Mouse (Mus musculus) midbrain, postnatal 0 days (tissue): Measurements from ENCODE around the gene Gramd2. TPM values are rescaled to one million over a fixed set of nuclear protein-coding genes. Genes with fewer than 3 reads are reported as not detected.

Experiments
- ATAC-seq: fragments of 200-750 bp; cut with Nextera tagmentation; 2 replicates; pipeline ENCODE4 v1.8.0; 2017; ENCODE audit warnings: moderate number of reproducible peaks, mild to moderate bottlenecking, moderate TSS enrichment, moderate library complexity; ENCODE audit not compliant: low FRiP score
- DNase-seq: peaks from one replicate; pipeline ENCODE4 v3.0.0-alpha.2; 2015; ENCODE audit warnings: low spot score
- H3K27ac ChIP-seq: fragments of 300-500 bp; sonication (generic); 2 replicates; pipeline ENCODE4 v1.5.1; 2014; ENCODE audit warnings: low read depth, mild to moderate bottlenecking, low read length, mixed read lengths
- H3K27me3 ChIP-seq: fragments of 300-500 bp; sonication (generic); 2 replicates; pipeline ENCODE4 v1.6.1; 2014; ENCODE audit warnings: low read length, control low read depth, mixed read lengths; ENCODE audit not compliant: insufficient read depth
- H3K36me3 ChIP-seq: fragments of 300-500 bp; sonication (generic); 2 replicates; pipeline ENCODE4 v1.6.1; 2014; ENCODE audit warnings: low read length, control low read depth, mixed read lengths; ENCODE audit not compliant: insufficient read depth
- H3K4me1 ChIP-seq: fragments of 300-500 bp; sonication (generic); 2 replicates; pipeline ENCODE4 v1.6.1; 2014; ENCODE audit warnings: mild to moderate bottlenecking, control low read depth, antibody characterized with exemption, low read length, mixed read lengths; ENCODE audit not compliant: insufficient read depth
- H3K4me2 ChIP-seq: fragments of 300-500 bp; sonication (generic); 2 replicates; pipeline ENCODE4 v1.6.1; 2014; ENCODE audit warnings: low read depth, mild to moderate bottlenecking, low read length, mixed read lengths; ENCODE audit not compliant: poor library complexity, severe bottlenecking
- H3K4me3 ChIP-seq: fragments of 300-500 bp; sonication (generic); 2 replicates; pipeline ENCODE4 v1.5.1; 2014; ENCODE audit warnings: low read depth, mild to moderate bottlenecking, low read length, moderate library complexity
- H3K9ac ChIP-seq: fragments of 300-500 bp; sonication (generic); replicated peaks from 2 replicates; pipeline ENCODE4 v1.6.1; 2014; ENCODE audit warnings: mild to moderate bottlenecking, low read length, moderate library complexity, mixed read lengths; ENCODE audit not compliant: poor library complexity, severe bottlenecking
- H3K9me3 ChIP-seq: fragments of 300-500 bp; sonication (generic); 2 replicates; pipeline ENCODE4 v1.6.1; 2016; ENCODE audit warnings: low read length, control low read depth
- CTCF ChIP-seq: IDR thresholded peaks from 2 replicates; pipeline ENCODE4 v1.5.1; 2016; ENCODE audit warnings: antibody characterized with exemption, mild to moderate bottlenecking
- WGBS: fragments of 180-500 bp; shearing (Covaris S2); extraction: QIAGEN DNeasy Blood & Tissue Kit; methylation state at CpG from one replicate; pipeline ENCODE4 v1.1.7; 2014; 5-methylcytosine and 5-hydroxymethylcytosine counted together
- polyA plus RNA-seq: library from polyadenylated mRNA; unstranded; fragments of >200 nt; fragmentation: Nextera tagmentation; extraction: Ambion mirVana; gene quantifications from 2 replicates; pipeline ENCODE4 v1.2.1, GENCODE M21; 2015
- total RNA-seq: library from RNA; depleted of rRNA; stranded (reverse); fragments of >200 nt; gene quantifications from 2 replicates; pipeline ENCODE4 v1.2.3, GENCODE M21; 2014

Gramd2 gene
- total and polyA plus RNA-seq, 2 experiments from 2014 or later, result 5.2 to 12.1 TPM

- Histone ChIP-seq H3K9ac (0 out of 2 replicates have a peak overlapping the region, but pooled peaks have one; percentile 24), H3K9me3 (no peaks in the 10 kb centered on the region), H3K4me1 (peaks cover 7% of the 10 kb centered on the region), H3K4me3 (peak overlapping the region; percentile 31), H3K27me3 (no peaks in the 10 kb centered on the region), H3K36me3 (no peaks in the 10 kb centered on the region), H3K4me2 (peak overlapping the region; percentile 56), H3K27ac (no peak overlapping the region)
- no peak for TF ChIP-seq CTCF
- WGBS, result 5% methylated on average over 23 of the region's 23 CpGs
- ATAC-seq, result peak; percentile 85
- peak; percentile 86 for DNase-seq
These were observed 11.7 kb downstream of the Gramd2 start for GRCm38 (mm10) chr9:59691635-59692094.

GRCm38 (mm10) chr9:59692145-59692544, 12.2 kb downstream of the Gramd2 start:
- Histone ChIP-seq H3K4me1 (peaks cover 7% of the 10 kb centered on the region), H3K36me3 (no peaks in the 10 kb centered on the region), H3K27me3 (no peaks in the 10 kb centered on the region), H3K4me2 (peak overlapping the region; percentile 56), H3K9ac (no peak overlapping the region), H3K27ac (no peak overlapping the region), H3K9me3 (no peaks in the 10 kb centered on the region), H3K4me3 (peak overlapping the region; percentile 31; the same call in 1 of the 2 replicates)
- DNase-seq (peak; percentile 68), ATAC-seq (peak; percentile 76)
- 37% methylated on average over 9 of the region's 9 CpGs for WGBS
- no peak for TF ChIP-seq CTCF

GRCm38 (mm10) chr9:59694571-59695450, 14.9 kb downstream of the Gramd2 start:
- no peaks in the 10 kb centered on the region for H3K9me3 ChIP-seq
- H3K27me3 ChIP-seq, result no peaks in the 10 kb centered on the region
- H3K4me3 ChIP-seq, result no peak overlapping the region
- DNase-seq (no peak), ATAC-seq (no peak)
- H3K36me3 ChIP-seq, result no peaks in the 10 kb centered on the region
- H3K4me2 ChIP-seq, result no peak overlapping the region
- H3K9ac ChIP-seq, result no peak overlapping the region
- H3K27ac ChIP-seq, result no peak overlapping the region
- peaks cover 7% of the 10 kb centered on the region for H3K4me1 ChIP-seq
- WGBS, result 70% methylated on average over 16 of the region's 16 CpGs
- no peak for TF ChIP-seq CTCF

GRCm38 (mm10) chr9:59695451-59695813, 15.5 kb downstream of the Gramd2 start:
- 46% methylated on average over 3 of the region's 3 CpGs for WGBS
- ATAC-seq, result no peak
- peak; percentile 54 for DNase-seq

GRCm38 (mm10) chr9:59696381-59696780, 16.4 kb downstream of the Gramd2 start:
- no peaks in the 10 kb centered on the region for H3K27me3 ChIP-seq
- WGBS, result 84% methylated on average over 3 of the region's 3 CpGs

More at GRCm38 (mm10) chr9:59695451-59695813, 15.5 kb downstream of the Gramd2 start:
- no peak for TF ChIP-seq CTCF
- Histone ChIP-seq H3K9ac (no peak overlapping the region), H3K9me3 (no peaks in the 10 kb centered on the region), H3K36me3 (no peaks in the 10 kb centered on the region), H3K4me2 (no peak overlapping the region), H3K27me3 (no peaks in the 10 kb centered on the region), H3K4me1 (peaks cover 7% of the 10 kb centered on the region), H3K4me3 (no peak overlapping the region), H3K27ac (no peak overlapping the region)

GRCm38 (mm10) chr9:59701094-59701493, 21.1 kb downstream of the Gramd2 start:
- Histone ChIP-seq H3K4me1 (no peaks in the 10 kb centered on the region), H3K4me3 (no peak overlapping the region), H3K27me3 (no peaks in the 10 kb centered on the region), H3K27ac (no peak overlapping the region), H3K36me3 (no peaks in the 10 kb centered on the region), H3K9ac (no peak overlapping the region), H3K4me2 (no peak overlapping the region), H3K9me3 (no peaks in the 10 kb centered on the region)
- DNase-seq (no peak), ATAC-seq (no peak)
- no peak for TF ChIP-seq CTCF
- WGBS, result 76% methylated on average over 7 of the region's 7 CpGs

More at GRCm38 (mm10) chr9:59696381-59696780, 16.4 kb downstream of the Gramd2 start:
- no peaks in the 10 kb centered on the region for H3K36me3 ChIP-seq
- no peak overlapping the region for H3K4me3 ChIP-seq
- peaks cover 7% of the 10 kb centered on the region for H3K4me1 ChIP-seq
- no peaks in the 10 kb centered on the region for H3K9me3 ChIP-seq
- DNase-seq (no peak), ATAC-seq (no peak)
- H3K9ac ChIP-seq, result no peak overlapping the region
- no peak overlapping the region for H3K27ac ChIP-seq
- no peak for TF ChIP-seq CTCF
- H3K4me2 ChIP-seq, result no peak overlapping the region
